Comparison of ENCODE assay signal across 18 mouse cellular contexts in genomic region chr17:56682880-56683279, GRCm38 (mm10). TPM values are rescaled to one million over a fixed set of nuclear protein-coding genes. Genes with fewer than 3 reads are reported as not detected.
DNase-seq lines count a peak whose midpoint lies in the region; ATAC-seq and TF ChIP-seq lines count a peak whose summit lies in the region.
"Had no signal": no experiment of that assay in that cellular context is flagged by ENCODE, and none has a peak within 500 bp of the region (broad histone marks: within the 10 kb centered on the region; RNA-seq: fewer than 3 reads in every experiment).

No protein-coding gene starts in this region.

- ATAC-seq in kidney, postnatal 0 days (replicated peaks; ENCODE audit: low FRiP score, low read depth): no peak
- no peak for ATAC-seq in kidney, embryonic 14.5 days (ENCODE audit: low FRiP score, low TSS enrichment)
- 0 out of 2 replicates have a peak, but pooled peaks have one; percentile 38 for ATAC-seq in erythroblast, adult 5-6 weeks (replicated peaks; ENCODE audit: low FRiP score, poor library complexity, severe bottlenecking)
- ATAC-seq in liver, embryonic 16.5 days (ENCODE audit: low read depth): peak; percentile 77
- ATAC-seq: inflammation-experienced regulatory T-cells, adult 6 months; midbrain, embryonic 13.5 days; Patski had no signal

- no peak overlapping the region for H3K4me2 ChIP-seq in kidney, postnatal 0 days (ENCODE audit: low read length)
- no peak overlapping the region for H3K4me2 ChIP-seq in kidney, embryonic 14.5 days (replicated peaks; ENCODE audit: low read depth, low read length)
- peak overlapping the region; percentile 18 for H3K4me2 ChIP-seq in liver, embryonic 16.5 days (ENCODE audit: low read depth, low read length)
- H3K4me2 ChIP-seq: limb, embryonic 13.5 days; midbrain, embryonic 13.5 days; neural tube, embryonic 12.5 days had no signal

- TF ChIP-seq CTCF in cerebellum, adult 2 months (IDR thresholded peaks at IDR 0.05; ENCODE audit: borderline replicate concordance, insufficient read depth, low read depth, low read length): no peak
- no peak for TF ChIP-seq CTCF in kidney, postnatal 0 days (IDR thresholded peaks at IDR 0.05; ENCODE audit: low read depth)

- H3K27me3 ChIP-seq in cerebellum, adult 2 months (ENCODE audit: control insufficient read depth, insufficient read depth, low read length): no peaks in the 10 kb centered on the region
- no peaks in the 10 kb centered on the region for H3K27me3 ChIP-seq in kidney, postnatal 0 days (ENCODE audit: insufficient read depth, low read length)
- H3K27me3 ChIP-seq in kidney, embryonic 14.5 days (ENCODE audit: control insufficient read depth, insufficient read depth, low read length): no peaks in the 10 kb centered on the region
- no peaks in the 10 kb centered on the region for H3K27me3 ChIP-seq in liver, embryonic 16.5 days (ENCODE audit: control insufficient read depth, insufficient read depth, low read depth, low read length)
- H3K27me3 ChIP-seq: limb, embryonic 13.5 days; midbrain, embryonic 13.5 days; neural tube, embryonic 12.5 days; Patski had no signal

- DNase-seq in cerebellum, adult 2 months: no peak
- DNase-seq in cerebellum, adult 11-12 months: no peak
- DNase-seq in kidney, postnatal 0 days (ENCODE audit: low spot score): no peak
- DNase-seq in frontal cortex, postnatal 36 days (ENCODE audit: low spot score in 2 of 2): no peak
- no peak for DNase-seq in urinary bladder, postnatal 25 days (ENCODE audit: low spot score)
- DNase-seq: heart, postnatal 4 days; lung, postnatal 14 days; right cerebral cortex, postnatal 25 days had no signal

- TF ChIP-seq POLR2A in cerebellum, adult 2 months (IDR thresholded peaks at IDR 0.05; ENCODE audit: borderline replicate concordance, insufficient read depth, low read length): no peak

- H3K36me3 ChIP-seq in kidney, postnatal 0 days (ENCODE audit: insufficient read depth, low read length): peaks cover 31% of the 10 kb centered on the region
- peaks cover 70% of the 10 kb centered on the region for H3K36me3 ChIP-seq in kidney, embryonic 14.5 days (ENCODE audit: control insufficient read depth, insufficient read depth, low read length)
- H3K36me3 ChIP-seq in liver, embryonic 16.5 days (ENCODE audit: control insufficient read depth, insufficient read depth): peaks cover 21% of the 10 kb centered on the region

- peaks cover 59% of the 10 kb centered on the region for H3K4me1 ChIP-seq in cerebellum, adult 2 months (ENCODE audit: control insufficient read depth, insufficient read depth, low read length)
- no peaks in the 10 kb centered on the region for H3K4me1 ChIP-seq in kidney, postnatal 0 days (replicated peaks; ENCODE audit: insufficient read depth, low read length)
- no peaks in the 10 kb centered on the region for H3K4me1 ChIP-seq in kidney, embryonic 14.5 days (ENCODE audit: control insufficient read depth, insufficient read depth, low read length)
- peaks cover 38% of the 10 kb centered on the region for H3K4me1 ChIP-seq in liver, embryonic 16.5 days (ENCODE audit: control insufficient read depth, low read depth, low read length)
- H3K4me1 ChIP-seq: limb, embryonic 13.5 days; neural tube, embryonic 12.5 days had no signal

- H3K9me3 ChIP-seq in kidney, postnatal 0 days (replicated peaks; ENCODE audit: low read length): no peaks in the 10 kb centered on the region
- no peaks in the 10 kb centered on the region for H3K9me3 ChIP-seq in kidney, embryonic 14.5 days (ENCODE audit: control insufficient read depth, low read length)
- H3K9me3 ChIP-seq in liver, embryonic 16.5 days (replicated peaks; ENCODE audit: control insufficient read depth, low read length): no peaks in the 10 kb centered on the region
- H3K9me3 ChIP-seq: limb, embryonic 13.5 days; midbrain, embryonic 13.5 days; neural tube, embryonic 12.5 days had no signal

- H3K4me3 ChIP-seq in cerebellum, adult 2 months (replicated peaks; ENCODE audit: insufficient read depth, low read depth, low read length): no peak overlapping the region
- H3K4me3 ChIP-seq in kidney, postnatal 0 days (replicated peaks; ENCODE audit: low read depth, low read length): no peak overlapping the region
- no peak overlapping the region for H3K4me3 ChIP-seq in kidney, embryonic 14.5 days (ENCODE audit: low read length)
- no peak overlapping the region for H3K4me3 ChIP-seq in liver, embryonic 16.5 days (ENCODE audit: low read depth, low read length)
- H3K4me3 ChIP-seq: layer of hippocampus, adult 2 months; limb, embryonic 13.5 days; midbrain, embryonic 13.5 days; neural tube, embryonic 12.5 days had no signal

- no peak overlapping the region for H3K9ac ChIP-seq in kidney, postnatal 0 days (ENCODE audit: low read depth, low read length)
- no peak overlapping the region for H3K9ac ChIP-seq in kidney, embryonic 14.5 days (ENCODE audit: low read depth, low read length)
- peak overlapping the region; percentile 19; the same call in 1 of the 2 replicates for H3K9ac ChIP-seq in liver, embryonic 16.5 days (ENCODE audit: low read depth, low read length)
- H3K9ac ChIP-seq: limb, embryonic 13.5 days; midbrain, embryonic 13.5 days; neural tube, embryonic 12.5 days had no signal

- peak overlapping the region; percentile 47; the same call in 1 of the 2 replicates for H3K27ac ChIP-seq in cerebellum, adult 2 months (ENCODE audit: insufficient read depth, low read length)
- 0 out of 2 replicates have a peak overlapping the region, but pooled peaks have one; percentile 16 for H3K27ac ChIP-seq in kidney, postnatal 0 days
- H3K27ac ChIP-seq in kidney, embryonic 14.5 days (ENCODE audit: low read depth, low read length): no peak overlapping the region
- H3K27ac ChIP-seq in liver, embryonic 16.5 days (ENCODE audit: low read length): peak overlapping the region; percentile 59; the same call in 1 of the 2 replicates
- H3K27ac ChIP-seq: limb, embryonic 13.5 days; midbrain, embryonic 13.5 days; neural tube, embryonic 12.5 days had no signal

- WGBS in cerebellum, adult 2 months: 47% methylated on average over 3 of the region's 3 CpGs
- 74% methylated on average over 3 of the region's 3 CpGs for WGBS in kidney, postnatal 0 days
- WGBS in kidney, embryonic 14.5 days: 81% methylated on average over 3 of the region's 3 CpGs
- 25% methylated on average over 3 of the region's 3 CpGs for WGBS in liver, embryonic 16.5 days (ENCODE audit: insufficient replicate concordance)

RNA-seq across cellular contexts. Expression of gene Ranbp3, which starts 9.8 kb away (rescaled TPM):
- polyA plus RNA-seq in cerebellum, adult 2 months (2012; rRNA removed): 122 and 125 TPM in 2 replicates
- 57.4 and 58.8 TPM in 2 replicates for polyA plus RNA-seq in kidney, postnatal 0 days (2015; fragmentation: Nextera tagmentation; extraction: Ambion mirVana)
- polyA plus RNA-seq in kidney, embryonic 14.5 days (2014; fragmentation: Nextera tagmentation; extraction: Ambion mirVana): 80.7 and 107 TPM in 2 replicates
- 6.1 and 11.7 TPM in 2 replicates for total RNA-seq in erythroblast, adult 5-6 weeks (2015; ENCODE audit: low replicate concordance)
- total RNA-seq in erythroblast, adult 5-6 weeks (2017; ENCODE audit: low replicate concordance): 18.0 and 25.0 TPM in 2 replicates
- 35.9 and 37.0 TPM in 2 replicates for polyA plus RNA-seq in liver, embryonic 16.5 days (2015; fragmentation: Nextera tagmentation; extraction: Ambion mirVana)

RNA-seq across cellular contexts. Expression of gene Ndufa11, which starts 34.7 kb away (rescaled TPM):
- polyA plus RNA-seq in cerebellum, adult 2 months (2012; rRNA removed): 518 and 557 TPM in 2 replicates
- polyA plus RNA-seq in kidney, postnatal 0 days (2015; fragmentation: Nextera tagmentation; extraction: Ambion mirVana): 683 and 742 TPM in 2 replicates
- 447 and 572 TPM in 2 replicates for polyA plus RNA-seq in kidney, embryonic 14.5 days (2014; fragmentation: Nextera tagmentation; extraction: Ambion mirVana)
- 17.7 and 29.7 TPM in 2 replicates for total RNA-seq in erythroblast, adult 5-6 weeks (2015; ENCODE audit: low replicate concordance)
- 21.3 and 29.1 TPM in 2 replicates for total RNA-seq in erythroblast, adult 5-6 weeks (2017; ENCODE audit: low replicate concordance)
- polyA plus RNA-seq in liver, embryonic 16.5 days (2015; fragmentation: Nextera tagmentation; extraction: Ambion mirVana): 210 and 219 TPM in 2 replicates

RNA-seq across cellular contexts. Expression of gene Vmac, which starts 34.9 kb away (rescaled TPM):
- polyA plus RNA-seq in cerebellum, adult 2 months (2012; rRNA removed): 17.0 and 18.2 TPM in 2 replicates
- polyA plus RNA-seq in kidney, postnatal 0 days (2015; fragmentation: Nextera tagmentation; extraction: Ambion mirVana): 24.4 and 27.4 TPM in 2 replicates
- polyA plus RNA-seq in kidney, embryonic 14.5 days (2014; fragmentation: Nextera tagmentation; extraction: Ambion mirVana): 17.6 and 23.6 TPM in 2 replicates
- 0.38 and 1.0 TPM in 2 replicates for total RNA-seq in erythroblast, adult 5-6 weeks (2015; ENCODE audit: low replicate concordance)
- 1.4 and 8.3 TPM in 2 replicates for total RNA-seq in erythroblast, adult 5-6 weeks (2017; ENCODE audit: low replicate concordance)
- polyA plus RNA-seq in liver, embryonic 16.5 days (2015; fragmentation: Nextera tagmentation; extraction: Ambion mirVana): 2.8 and 4.2 TPM in 2 replicates

RNA-seq across cellular contexts. Expression of gene Catsperd, which starts 54.9 kb away (rescaled TPM):
- polyA plus RNA-seq in cerebellum, adult 2 months (2012; rRNA removed): 1.2 and 1.4 TPM in 2 replicates
- 0.78 and 1.0 TPM in 2 replicates for polyA plus RNA-seq in kidney, postnatal 0 days (2015; fragmentation: Nextera tagmentation; extraction: Ambion mirVana)
- 1.2 and 1.3 TPM in 2 replicates for polyA plus RNA-seq in kidney, embryonic 14.5 days (2014; fragmentation: Nextera tagmentation; extraction: Ambion mirVana)
- total RNA-seq in erythroblast, adult 5-6 weeks (2015; ENCODE audit: low replicate concordance): not detected in 2 replicates
- not detected in 2 replicates for total RNA-seq in erythroblast, adult 5-6 weeks (2017; ENCODE audit: low replicate concordance)
- polyA plus RNA-seq in liver, embryonic 16.5 days (2015; fragmentation: Nextera tagmentation; extraction: Ambion mirVana): 0.21 and 0.33 TPM in 2 replicates
- total RNA-seq: gastrocnemius, postnatal 4 days had no signal

RNA-seq across cellular contexts. Expression of gene Lonp1, which starts 56.2 kb away (rescaled TPM):
- 86.0 and 88.7 TPM in 2 replicates for polyA plus RNA-seq in cerebellum, adult 2 months (2012; rRNA removed)
- 45.4 and 46.8 TPM in 2 replicates for polyA plus RNA-seq in kidney, postnatal 0 days (2015; fragmentation: Nextera tagmentation; extraction: Ambion mirVana)
- polyA plus RNA-seq in kidney, embryonic 14.5 days (2014; fragmentation: Nextera tagmentation; extraction: Ambion mirVana): 45.9 and 63.2 TPM in 2 replicates
- total RNA-seq in erythroblast, adult 5-6 weeks (2015; ENCODE audit: low replicate concordance): 4.2 and 5.0 TPM in 2 replicates
- 13.0 and 13.5 TPM in 2 replicates for total RNA-seq in erythroblast, adult 5-6 weeks (2017; ENCODE audit: low replicate concordance)
- polyA plus RNA-seq in liver, embryonic 16.5 days (2015; fragmentation: Nextera tagmentation; extraction: Ambion mirVana): 35.0 and 36.3 TPM in 2 replicates

Comparison
In these comparisons a context has a peak if more than half of its experiments do, and no peak if none do; other contexts are left out.
1. ATAC-seq: peak in erythroblast, adult 5-6 weeks (single experiment) and liver, embryonic 16.5 days (single experiment); none in kidney, postnatal 0 days (single experiment) and kidney, embryonic 14.5 days (single experiment).